Mouse (Mus musculus): Measurements from ENCODE around the gene Gab2. TPM values are rescaled to one million over a fixed set of nuclear protein-coding genes. Genes with fewer than 3 reads are reported as not detected.

Gene Gab2
- total RNA-seq, 1 experiment from 2014 or later, result 36.3 TPM

- ATAC-seq (ENCODE audit: extremely low read depth, insufficient number of reproducible peaks, low FRiP score, poor library complexity, severe bottlenecking), result no peak
These were observed 226.2 kb downstream of the Gab2 start for GRCm38 (mm10) chr7:97307546-97307945.

GRCm38 (mm10) chr7:97309461-97310340 lies 228.3 kb downstream of the Gab2 start:
- no peak for ATAC-seq (ENCODE audit: extremely low read depth, insufficient number of reproducible peaks, low FRiP score, poor library complexity, severe bottlenecking)

GRCm38 (mm10) chr7:97310341-97310635 lies 228.9 kb downstream of the Gab2 start:
- no peak for ATAC-seq (ENCODE audit: extremely low read depth, insufficient number of reproducible peaks, low FRiP score, poor library complexity, severe bottlenecking)

GRCm38 (mm10) chr7:97311620-97312019 lies 230.2 kb downstream of the Gab2 start:
- ATAC-seq (ENCODE audit: extremely low read depth, insufficient number of reproducible peaks, low FRiP score, poor library complexity, severe bottlenecking), result no peak

- no peak for ATAC-seq (ENCODE audit: extremely low read depth, insufficient number of reproducible peaks, low FRiP score, poor library complexity, severe bottlenecking)
These were observed 230.8 kb downstream of the Gab2 start for GRCm38 (mm10) chr7:97312196-97312595.

- ATAC-seq (ENCODE audit: extremely low read depth, insufficient number of reproducible peaks, low FRiP score, poor library complexity, severe bottlenecking), result no peak
These were observed 231.5 kb downstream of the Gab2 start for GRCm38 (mm10) chr7:97312856-97313255.

- ATAC-seq (ENCODE audit: extremely low read depth, insufficient number of reproducible peaks, low FRiP score, poor library complexity, severe bottlenecking), result no peak
These were observed 232.1 kb downstream of the Gab2 start for GRCm38 (mm10) chr7:97313364-97313995.

- no peak for ATAC-seq (ENCODE audit: extremely low read depth, insufficient number of reproducible peaks, low FRiP score, poor library complexity, severe bottlenecking)
These were observed 233.3 kb downstream of the Gab2 start for GRCm38 (mm10) chr7:97314646-97315045.

- no peak for ATAC-seq (ENCODE audit: extremely low read depth, insufficient number of reproducible peaks, low FRiP score, poor library complexity, severe bottlenecking)
These were observed 234.3 kb downstream of the Gab2 start for GRCm38 (mm10) chr7:97315656-97316055.

- ATAC-seq (ENCODE audit: extremely low read depth, insufficient number of reproducible peaks, low FRiP score, poor library complexity, severe bottlenecking), result no peak
These were observed 236.3 kb downstream of the Gab2 start for GRCm38 (mm10) chr7:97317706-97318105.

GRCm38 (mm10) chr7:97324342-97324741 lies 243.0 kb downstream of the Gab2 start:
- no peak for ATAC-seq (ENCODE audit: extremely low read depth, insufficient number of reproducible peaks, low FRiP score, poor library complexity, severe bottlenecking)

GRCm38 (mm10) chr7:97325156-97325985 lies 244.0 kb downstream of the Gab2 start:
- no peak for ATAC-seq (ENCODE audit: extremely low read depth, insufficient number of reproducible peaks, low FRiP score, poor library complexity, severe bottlenecking)

GRCm38 (mm10) chr7:97327376-97327775 lies 246.0 kb downstream of the Gab2 start:
- ATAC-seq (ENCODE audit: extremely low read depth, insufficient number of reproducible peaks, low FRiP score, poor library complexity, severe bottlenecking), result no peak

GRCm38 (mm10) chr7:97328891-97329588 lies 247.7 kb downstream of the Gab2 start:
- ATAC-seq (ENCODE audit: extremely low read depth, insufficient number of reproducible peaks, low FRiP score, poor library complexity, severe bottlenecking), result no peak

- no peak for ATAC-seq (ENCODE audit: extremely low read depth, insufficient number of reproducible peaks, low FRiP score, poor library complexity, severe bottlenecking)
These were observed 248.3 kb downstream of the Gab2 start for GRCm38 (mm10) chr7:97329676-97330075.

- no peak for ATAC-seq (ENCODE audit: extremely low read depth, insufficient number of reproducible peaks, low FRiP score, poor library complexity, severe bottlenecking)
These were observed 249.7 kb downstream of the Gab2 start for GRCm38 (mm10) chr7:97330931-97331645.

- peak; percentile 94 for ATAC-seq (ENCODE audit: extremely low read depth, insufficient number of reproducible peaks, low FRiP score, poor library complexity, severe bottlenecking)
These were observed 250.6 kb downstream of the Gab2 start, which contains the start of the genes Usp35 and Kctd21 for GRCm38 (mm10) chr7:97331726-97332666. Usp35 (minus strand) TSS chr7:97332020. Kctd21 (plus strand) TSS chr7:97332327.
